Comparison of ENCODE assay signal across 32 mouse cellular contexts in the genomic region with DNA sequence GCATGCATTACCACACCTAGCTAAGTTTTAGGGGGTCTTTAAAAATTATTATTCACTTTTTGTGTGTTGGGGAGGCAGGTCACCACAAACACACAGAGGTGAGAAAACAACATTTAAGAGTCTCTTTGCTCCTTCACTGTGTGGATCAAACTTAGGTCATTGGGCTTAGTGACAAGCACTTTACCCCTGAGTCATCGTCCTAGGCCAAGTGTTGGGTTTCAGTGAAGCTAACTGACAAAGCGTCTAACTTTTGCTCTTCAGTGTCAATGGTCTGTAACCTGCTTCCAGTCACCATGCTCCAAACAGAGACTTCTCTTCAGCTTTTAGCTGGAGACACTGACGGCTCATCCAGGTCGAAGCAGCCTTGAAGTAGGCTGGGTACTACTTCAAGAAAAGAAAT.
"Had no signal": no experiment of that assay in that cellular context is flagged by ENCODE, and none has a peak within 500 bp of the region (broad histone marks: within the 10 kb centered on the region; RNA-seq: fewer than 3 reads in every experiment).

No protein-coding gene starts in this region.

- ATAC-seq: liver, embryonic 12.5 days; liver, postnatal 0 days; lung, postnatal 0 days; midbrain, embryonic 13.5 days; midbrain, embryonic 15.5 days; midbrain, embryonic 16.5 days had no signal

- H3K9me3 ChIP-seq: limb, embryonic 10.5 days; limb, embryonic 12.5 days; limb, embryonic 15.5 days; liver, embryonic 12.5 days; liver, embryonic 13.5 days; liver, embryonic 15.5 days; lung, embryonic 15.5 days; megakaryocyte, embryonic 14.5 days; midbrain, embryonic 10.5 days; midbrain, embryonic 12.5 days; midbrain, embryonic 13.5 days; midbrain, embryonic 15.5 days; neural tube, embryonic 12.5 days; neural tube, embryonic 13.5 days had no signal

- DNase-seq: left cerebral cortex, postnatal 4 days; liver; liver, embryonic 13.5 days; liver, postnatal 0 days; lung, adult 18-20 months; lung, adult 2 months; lung, embryonic 14.5 days; lung, postnatal 10 days; lung, postnatal 14 days; lung, postnatal 36 days; lung, postnatal 4 days; midbrain, embryonic 14.5 days had no signal

- H3K4me1 ChIP-seq: limb, embryonic 12.5 days; limb, embryonic 13.5 days; limb, embryonic 15.5 days; liver, embryonic 12.5 days; liver, embryonic 13.5 days; liver, embryonic 15.5 days; midbrain, embryonic 10.5 days; midbrain, embryonic 12.5 days; midbrain, embryonic 13.5 days; midbrain, embryonic 15.5 days; neural tube, embryonic 12.5 days; neural tube, embryonic 13.5 days had no signal

- H3K9ac ChIP-seq: limb, embryonic 12.5 days; limb, embryonic 13.5 days; limb, embryonic 15.5 days; liver, embryonic 12.5 days; liver, embryonic 13.5 days; liver, embryonic 14.5 days; liver, embryonic 15.5 days; liver, postnatal 0 days; lung, embryonic 14.5 days; lung, embryonic 15.5 days; midbrain, embryonic 12.5 days; midbrain, embryonic 13.5 days; midbrain, embryonic 15.5 days; neural tube, embryonic 12.5 days; neural tube, embryonic 13.5 days had no signal

- H3K4me2 ChIP-seq: limb, embryonic 12.5 days; limb, embryonic 13.5 days; limb, embryonic 15.5 days; liver, embryonic 11.5 days; liver, embryonic 12.5 days; liver, embryonic 13.5 days; liver, embryonic 15.5 days; lung, embryonic 14.5 days; lung, embryonic 15.5 days; midbrain, embryonic 11.5 days; midbrain, embryonic 12.5 days; midbrain, embryonic 13.5 days; midbrain, embryonic 15.5 days; neural tube, embryonic 12.5 days; neural tube, embryonic 13.5 days had no signal

- H3K4me3 ChIP-seq: limb, embryonic 10.5 days; limb, embryonic 12.5 days; limb, embryonic 13.5 days; limb, embryonic 15.5 days; liver, embryonic 12.5 days; liver, embryonic 13.5 days; liver, embryonic 15.5 days; lung, embryonic 15.5 days; megakaryocyte, embryonic 14.5 days; midbrain, embryonic 10.5 days; midbrain, embryonic 12.5 days; midbrain, embryonic 13.5 days; midbrain, embryonic 15.5 days; neural tube, embryonic 12.5 days; neural tube, embryonic 13.5 days had no signal

- H3K27me3 ChIP-seq: limb, embryonic 12.5 days; limb, embryonic 13.5 days; limb, embryonic 15.5 days; liver, embryonic 12.5 days; liver, embryonic 13.5 days; liver, embryonic 15.5 days; lung, embryonic 15.5 days; midbrain, embryonic 12.5 days; midbrain, embryonic 13.5 days; midbrain, embryonic 15.5 days; neural tube, embryonic 12.5 days; neural tube, embryonic 13.5 days had no signal

- H3K36me3 ChIP-seq: limb, embryonic 10.5 days; limb, embryonic 12.5 days; limb, embryonic 13.5 days; limb, embryonic 15.5 days; liver, embryonic 12.5 days; liver, embryonic 13.5 days; liver, embryonic 15.5 days; lung, embryonic 15.5 days; midbrain, embryonic 10.5 days; midbrain, embryonic 12.5 days; midbrain, embryonic 13.5 days; midbrain, embryonic 15.5 days; neural tube, embryonic 12.5 days; neural tube, embryonic 13.5 days had no signal

- H3K27ac ChIP-seq: limb, embryonic 10.5 days; limb, embryonic 12.5 days; limb, embryonic 13.5 days; limb, embryonic 15.5 days; liver, embryonic 12.5 days; liver, embryonic 13.5 days; liver, embryonic 14.5 days; liver, embryonic 15.5 days; lung, embryonic 15.5 days; macrophage; midbrain, embryonic 10.5 days; midbrain, embryonic 12.5 days; midbrain, embryonic 13.5 days; midbrain, embryonic 15.5 days; neural tube, embryonic 12.5 days; neural tube, embryonic 13.5 days had no signal
